Mouse (Mus musculus): Measurements from ENCODE around the gene Irs3. TPM values are rescaled to one million over a fixed set of nuclear protein-coding genes. Genes with fewer than 3 reads are reported as not detected.
A peak's percentile ranks its signal among the peaks of the same experiment; 100 is the strongest.

Irs3 gene
- polyA plus RNA-seq, 1 experiment from 2014 or later: 0.74 TPM

GRCm38 (mm10) chr5:137609292-137609691, 36.2 kb downstream of the Irs3 start:
- Histone ChIP-seq H3K36me3 (peaks cover 34% of the 10 kb centered on the region), H3K9me3 (no peaks in the 10 kb centered on the region), H3K4me1 (peaks cover 60% of the 10 kb centered on the region), H3K27ac (peak overlapping the region; percentile 93; the same call in 1 of the 2 replicates), H3K4me3 (peak overlapping the region; percentile 52; the same call in 1 of the 2 replicates), H3K27me3 (ENCODE audit: insufficient read depth, poor library complexity, severe bottlenecking) (peaks cover 16% of the 10 kb centered on the region)
- DNase-seq (ENCODE audit: low spot score): no peak
- WGBS: 61% methylated on average over 3 of the region's 3 CpGs

- no peaks in the 10 kb centered on the region for H3K9me3 ChIP-seq
- peak overlapping the region; percentile 52 for H3K4me3 ChIP-seq
- peaks cover 39% of the 10 kb centered on the region for H3K36me3 ChIP-seq
- peaks cover 57% of the 10 kb centered on the region for H3K4me1 ChIP-seq
- peak overlapping the region; percentile 72 for H3K27ac ChIP-seq
- no peak for DNase-seq (ENCODE audit: low spot score)
- WGBS: 15% methylated on average over 23 of the region's 23 CpGs
- H3K27me3 ChIP-seq (ENCODE audit: insufficient read depth, poor library complexity, severe bottlenecking): peaks cover 16% of the 10 kb centered on the region
Observed at GRCm38 (mm10) chr5:137608654-137609190, 36.8 kb downstream of the Irs3 start.

GRCm38 (mm10) chr5:137607860-137608653, 37.5 kb downstream of the Irs3 start:
- peaks cover 50% of the 10 kb centered on the region for H3K4me1 ChIP-seq
- peak overlapping the region; percentile 72 for H3K27ac ChIP-seq
- no peaks in the 10 kb centered on the region for H3K9me3 ChIP-seq
- peak overlapping the region; percentile 52 for H3K4me3 ChIP-seq
- DNase-seq (ENCODE audit: low spot score): no peak
- 17% methylated on average over 26 of the region's 26 CpGs for WGBS
- peaks cover 16% of the 10 kb centered on the region for H3K27me3 ChIP-seq (ENCODE audit: insufficient read depth, poor library complexity, severe bottlenecking)
- H3K36me3 ChIP-seq: peaks cover 41% of the 10 kb centered on the region

GRCm38 (mm10) chr5:137601365-137601729, 44.2 kb downstream of the Irs3 start:
- Histone ChIP-seq H3K27ac (peak overlapping the region; percentile 96), H3K36me3 (peaks cover 31% of the 10 kb centered on the region), H3K4me1 (peaks cover 24% of the 10 kb centered on the region), H3K4me3 (peak overlapping the region; percentile 85), H3K9me3 (no peaks in the 10 kb centered on the region), H3K27me3 (ENCODE audit: insufficient read depth, poor library complexity, severe bottlenecking) (no peaks in the 10 kb centered on the region)
- WGBS: under 1% methylated on average over 22 of the region's 22 CpGs
- no peak for DNase-seq (ENCODE audit: low spot score)

- peak within 1 kb of the TSS; percentile 96 for H3K27ac ChIP-seq
- H3K9me3 ChIP-seq: no peaks in the 10 kb centered on the region
- WGBS: under 1% methylated on average over 41 of the region's 41 CpGs
- peak within 1 kb of the TSS; percentile 85 for H3K4me3 ChIP-seq
- peaks cover 26% of the 10 kb centered on the region for H3K36me3 ChIP-seq
- peaks cover 24% of the 10 kb centered on the region for H3K4me1 ChIP-seq
- H3K27me3 ChIP-seq (ENCODE audit: insufficient read depth, poor library complexity, severe bottlenecking): no peaks in the 10 kb centered on the region
- DNase-seq (ENCODE audit: low spot score): peak; percentile 99
Observed at GRCm38 (mm10) chr5:137600619-137601364, 44.7 kb downstream of the Irs3 start, which contains the start of gene Mospd3. Gene Mospd3, minus strand, starts transcription at chr5:137601058.

- Histone ChIP-seq H3K9me3 (no peaks in the 10 kb centered on the region), H3K4me3 (peak overlapping the region; percentile 85), H3K27ac (peak overlapping the region; percentile 96), H3K27me3 (ENCODE audit: insufficient read depth, poor library complexity, severe bottlenecking) (no peaks in the 10 kb centered on the region), H3K4me1 (peaks cover 24% of the 10 kb centered on the region), H3K36me3 (peaks cover 23% of the 10 kb centered on the region)
- DNase-seq (ENCODE audit: low spot score): no peak
- WGBS: 3% methylated on average over 19 of the region's 19 CpGs
Observed at GRCm38 (mm10) chr5:137600281-137600618, 45.3 kb downstream of the Irs3 start.

GRCm38 (mm10) chr5:137599600-137599999, 45.9 kb downstream of the Irs3 start:
- Histone ChIP-seq H3K27ac (peak overlapping the region; percentile 96; the same call in 1 of the 2 replicates), H3K36me3 (peaks cover 19% of the 10 kb centered on the region; the same call in 1 of the 2 replicates), H3K27me3 (ENCODE audit: insufficient read depth, poor library complexity, severe bottlenecking) (no peaks in the 10 kb centered on the region), H3K9me3 (no peaks in the 10 kb centered on the region), H3K4me1 (peaks cover 24% of the 10 kb centered on the region), H3K4me3 (peak overlapping the region; percentile 85)
- no peak for DNase-seq (ENCODE audit: low spot score)
- WGBS: 63% methylated on average over 9 of the region's 9 CpGs

- no peak overlapping the region for H3K4me3 ChIP-seq
- WGBS: 68% methylated on average over 2 of the region's 2 CpGs
- H3K36me3 ChIP-seq: peaks cover 11% of the 10 kb centered on the region; the same call in 1 of the 2 replicates
- no peaks in the 10 kb centered on the region for H3K27me3 ChIP-seq (ENCODE audit: insufficient read depth, poor library complexity, severe bottlenecking)
- no peak for DNase-seq (ENCODE audit: low spot score)
- H3K27ac ChIP-seq: no peak overlapping the region
- H3K9me3 ChIP-seq: no peaks in the 10 kb centered on the region
- H3K4me1 ChIP-seq: peaks cover 24% of the 10 kb centered on the region
Observed at GRCm38 (mm10) chr5:137598100-137598826, 47.3 kb downstream of the Irs3 start.

GRCm38 (mm10) chr5:137597625-137598024, 47.9 kb downstream of the Irs3 start:
- WGBS: 89% methylated on average over 6 of the region's 6 CpGs
- H3K4me1 ChIP-seq: peaks cover 21% of the 10 kb centered on the region
- peaks cover 11% of the 10 kb centered on the region; the same call in 1 of the 2 replicates for H3K36me3 ChIP-seq
- no peaks in the 10 kb centered on the region for H3K9me3 ChIP-seq
- no peak overlapping the region for H3K4me3 ChIP-seq
- H3K27ac ChIP-seq: no peak overlapping the region
- no peaks in the 10 kb centered on the region for H3K27me3 ChIP-seq (ENCODE audit: insufficient read depth, poor library complexity, severe bottlenecking)
- DNase-seq (ENCODE audit: low spot score): no peak

GRCm38 (mm10) chr5:137596601-137597261, 48.8 kb downstream of the Irs3 start:
- peak overlapping the region; percentile 60; the same call in 1 of the 2 replicates for H3K27ac ChIP-seq

GRCm38 (mm10) chr5:137595921-137596320, 49.6 kb downstream of the Irs3 start:
- peaks cover 11% of the 10 kb centered on the region; the same call in 1 of the 2 replicates for H3K36me3 ChIP-seq
- H3K27me3 ChIP-seq (ENCODE audit: insufficient read depth, poor library complexity, severe bottlenecking): no peaks in the 10 kb centered on the region
- H3K4me3 ChIP-seq: no peak overlapping the region
- peaks cover 15% of the 10 kb centered on the region for H3K4me1 ChIP-seq
- H3K27ac ChIP-seq: no peak overlapping the region
- no peaks in the 10 kb centered on the region for H3K9me3 ChIP-seq
- WGBS: 77% methylated on average over 7 of the region's 7 CpGs
- DNase-seq (ENCODE audit: low spot score): no peak

More at GRCm38 (mm10) chr5:137596601-137597261, 48.8 kb downstream of the Irs3 start:
- 31% methylated on average over 30 of the region's 30 CpGs for WGBS
- H3K27me3 ChIP-seq (ENCODE audit: insufficient read depth, poor library complexity, severe bottlenecking): no peaks in the 10 kb centered on the region
- DNase-seq (ENCODE audit: low spot score): no peak
- H3K4me1 ChIP-seq: peaks cover 15% of the 10 kb centered on the region
- peaks cover 11% of the 10 kb centered on the region; the same call in 1 of the 2 replicates for H3K36me3 ChIP-seq
- no peaks in the 10 kb centered on the region for H3K9me3 ChIP-seq
- peak overlapping the region; percentile 36 for H3K4me3 ChIP-seq
